Mouse (Mus musculus) stomach, postnatal 0 days (tissue): Measurements from ENCODE around the gene Pfas.

Source experiments
- CTCF ChIP-seq: IDR thresholded peaks from 2 replicates; pipeline ENCODE4 v1.5.1; 2016; ENCODE audit warnings: antibody characterized with exemption, low read depth, mild to moderate bottlenecking, moderate library complexity
- EP300 ChIP-seq: optimal IDR thresholded peaks from 2 replicates; pipeline ENCODE3; 2016; ENCODE audit warnings: antibody characterized with exemption

DNA sequence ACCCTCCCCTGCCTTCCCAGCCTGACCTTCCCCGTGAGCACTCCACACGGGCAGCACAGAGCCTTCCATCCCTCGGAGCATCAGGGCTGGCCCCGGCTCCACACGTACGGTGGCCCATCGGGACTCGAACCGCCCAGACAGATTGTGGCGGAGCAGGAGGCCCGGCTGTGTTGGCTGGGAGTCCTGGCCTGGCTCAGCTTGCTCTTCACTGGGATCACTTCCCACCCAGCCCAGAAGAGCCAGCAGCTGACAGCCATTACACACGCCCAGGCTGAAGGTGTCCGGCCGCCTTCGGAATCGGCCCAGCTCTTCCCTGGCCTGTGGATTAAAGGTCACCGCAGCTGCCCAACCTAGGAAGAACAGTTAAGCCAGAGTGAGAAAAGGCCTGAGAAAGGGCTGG is 19.9 kb downstream of the Pfas start:
- TF ChIP-seq CTCF (no peak), EP300 (no peak)
